Mouse (Mus musculus) neural tube, embryonic 15.5 days (tissue): Measurements from ENCODE around the gene Bcar3. TPM values are rescaled to one million over a fixed set of nuclear protein-coding genes. Genes with fewer than 3 reads are reported as not detected.
"Not testable (repeated sequence)": the region's sequence is repeated elsewhere in the genome, so short reads cannot be mapped to it uniquely, and the experiment has no call there.

Source experiments
- ATAC-seq: fragments of 200-750 bp; cut with Nextera tagmentation; 2 replicates; pipeline ENCODE4 v1.8.0; 2017; ENCODE audit warnings: mild to moderate bottlenecking, moderate TSS enrichment, moderate library complexity; ENCODE audit not compliant: low FRiP score
- H3K27ac ChIP-seq: fragments of 300-500 bp; sonication (generic); replicated peaks from 2 replicates; pipeline ENCODE4 v1.5.1; 2015; ENCODE audit warnings: mild to moderate bottlenecking, inconsistent platforms
- H3K27me3 ChIP-seq: fragments of 300-500 bp; sonication (generic); replicated peaks from 2 replicates; pipeline ENCODE4 v1.6.1; 2015; ENCODE audit warnings: inconsistent platforms
- H3K36me3 ChIP-seq: fragments of 300-500 bp; sonication (generic); 2 replicates; pipeline ENCODE4 v1.6.1; 2015; ENCODE audit warnings: inconsistent platforms
- H3K4me1 ChIP-seq: fragments of 300-500 bp; sonication (generic); 2 replicates; pipeline ENCODE4 v1.6.1; 2015; ENCODE audit warnings: inconsistent platforms
- H3K4me2 ChIP-seq: fragments of 300-500 bp; sonication (generic); 2 replicates; pipeline ENCODE4 v1.6.1; 2015; ENCODE audit warnings: inconsistent platforms, mild to moderate bottlenecking, moderate library complexity
- H3K4me3 ChIP-seq: fragments of 300-500 bp; sonication (generic); replicated peaks from 2 replicates; pipeline ENCODE4 v1.5.1; 2015; ENCODE audit warnings: mild to moderate bottlenecking, inconsistent platforms
- H3K9ac ChIP-seq: fragments of 300-500 bp; sonication (generic); replicated peaks from 2 replicates; pipeline ENCODE4 v1.6.1; 2015; ENCODE audit warnings: mild to moderate bottlenecking, inconsistent platforms
- H3K9me3 ChIP-seq: fragments of 300-500 bp; sonication (generic); replicated peaks from 2 replicates; pipeline ENCODE4 v1.6.1; 2016; ENCODE audit warnings: inconsistent platforms
- WGBS: fragments of 180-500 bp; shearing (Covaris S2); methylation state at CpG from one replicate; pipeline ENCODE4 v1.1.7; 2015; ENCODE audit warnings: mixed read lengths; 5-methylcytosine and 5-hydroxymethylcytosine counted together
- polyA plus RNA-seq: library from polyadenylated mRNA; unstranded; fragments of >200 nt; fragmentation: Nextera tagmentation; extraction: Ambion mirVana; gene quantifications from 2 replicates; pipeline ENCODE4 v1.2.1, GENCODE M21; 2015

Bcar3 gene
- polyA plus RNA-seq, 1 experiment from 2014 or later, result 5.5 TPM

DNA sequence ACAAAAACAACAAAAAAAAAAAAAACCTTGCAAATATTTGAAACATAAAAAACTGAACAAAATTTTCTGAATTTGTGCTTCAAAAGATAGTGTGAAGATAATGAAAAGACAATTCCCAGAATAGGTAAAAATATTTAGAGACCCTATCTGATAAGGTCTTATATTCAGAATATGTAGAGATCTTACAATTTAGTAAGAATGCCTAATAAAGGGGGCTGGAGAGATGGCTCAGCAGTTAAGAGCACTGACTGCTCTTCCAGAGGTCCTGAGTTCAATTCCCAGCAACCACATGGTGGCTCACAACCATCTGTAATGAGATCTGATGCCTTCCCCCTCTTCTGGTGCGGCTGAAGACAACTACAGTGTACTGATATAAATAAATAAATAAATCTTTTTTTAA, 21.4 kb upstream of the Bcar3 start:
- WGBS, result 92% methylated on average over 1 of the region's 1 CpGs
- not testable (repeated sequence) for H3K9me3 ChIP-seq, H3K4me2 ChIP-seq, H3K27ac ChIP-seq, H3K9ac ChIP-seq, H3K4me3 ChIP-seq, H3K27me3 ChIP-seq, ATAC-seq
- H3K36me3 ChIP-seq, result peaks cover 23% of the 10 kb centered on the region
- peaks cover 30% of the 10 kb centered on the region for H3K4me1 ChIP-seq

DNA sequence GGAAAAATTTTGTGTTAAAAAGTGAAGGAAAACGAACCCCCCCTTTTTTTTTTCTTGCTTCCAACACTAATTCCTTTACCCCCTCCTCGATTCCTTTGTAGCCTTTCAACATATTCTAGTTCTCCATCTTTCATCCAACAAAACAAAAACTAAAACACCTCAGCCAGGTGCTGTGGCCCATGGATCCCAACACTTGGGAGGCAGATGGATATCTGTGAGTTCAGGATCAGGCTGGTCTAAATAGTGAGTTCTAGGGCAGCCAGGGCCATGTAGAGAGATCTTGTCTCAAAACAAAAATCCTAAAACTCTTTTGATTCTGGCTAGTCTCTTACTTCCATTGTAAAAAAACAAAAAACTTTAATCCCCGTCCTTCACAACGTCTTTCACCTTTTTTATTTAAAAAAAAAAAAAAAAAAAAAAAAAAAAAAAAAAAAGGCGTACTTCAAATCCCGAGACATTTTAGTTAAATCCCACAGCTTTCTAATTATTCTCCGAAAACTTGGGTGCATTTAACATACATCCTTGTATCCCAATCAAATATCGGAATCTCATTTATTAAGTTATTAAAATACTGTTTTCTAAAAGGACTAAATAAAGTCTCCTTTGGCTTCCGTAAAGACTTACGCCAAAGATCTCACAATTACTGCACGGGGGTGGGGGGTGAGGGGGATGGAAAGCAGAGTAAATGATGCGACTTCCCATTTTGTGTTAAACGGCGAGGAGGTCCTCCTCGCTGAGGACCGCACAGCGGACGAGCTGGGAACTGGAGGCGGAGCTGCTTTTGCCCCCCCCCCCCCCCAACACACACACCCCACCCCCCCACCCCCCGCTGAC, 20.3 kb upstream of the Bcar3 start:
- peak overlapping the region; percentile 87; the same call in 1 of the 2 replicates for H3K9ac ChIP-seq

GRCm38 (mm10) chr3:122274241-122275024, 19.5 kb upstream of the Bcar3 start, which contains the start of gene Dnttip2:
Gene Dnttip2, plus strand, starts transcription at chr3:122274388.
- peak; percentile 95 for ATAC-seq
- peak within 1 kb of the TSS; percentile 87 for H3K9ac ChIP-seq
- under 1% methylated on average over 56 of the region's 57 CpGs for WGBS
- no peaks in the 10 kb centered on the region for H3K9me3 ChIP-seq
- peak within 1 kb of the TSS; percentile 80 for H3K27ac ChIP-seq
- H3K4me3 ChIP-seq, result peak within 1 kb of the TSS; percentile 91
- H3K36me3 ChIP-seq, result peaks cover 42% of the 10 kb centered on the region
- no peaks in the 10 kb centered on the region for H3K27me3 ChIP-seq
- peaks cover 39% of the 10 kb centered on the region for H3K4me1 ChIP-seq
- H3K4me2 ChIP-seq, result peak within 1 kb of the TSS; percentile 74

More for the DNA sequence above, 20.3 kb upstream of the Bcar3 start:
- 11% methylated on average over 19 of the region's 20 CpGs for WGBS
- H3K27me3 ChIP-seq, result no peaks in the 10 kb centered on the region
- H3K4me2 ChIP-seq, result peak overlapping the region; percentile 74
- H3K36me3 ChIP-seq, result peaks cover 33% of the 10 kb centered on the region
- H3K4me3 ChIP-seq, result peak overlapping the region; percentile 91
- H3K4me1 ChIP-seq, result peaks cover 39% of the 10 kb centered on the region
- H3K9me3 ChIP-seq, result no peaks in the 10 kb centered on the region
- ATAC-seq, result no peak
- peak overlapping the region; percentile 74 for H3K27ac ChIP-seq

- no peaks in the 10 kb centered on the region for H3K27me3 ChIP-seq
- H3K4me2 ChIP-seq, result peak overlapping the region; percentile 74
- ATAC-seq, result no peak
- H3K4me3 ChIP-seq, result peak overlapping the region; percentile 91
- no peaks in the 10 kb centered on the region for H3K9me3 ChIP-seq
- H3K4me1 ChIP-seq, result peaks cover 39% of the 10 kb centered on the region
- H3K36me3 ChIP-seq, result peaks cover 48% of the 10 kb centered on the region
- H3K27ac ChIP-seq, result no peak overlapping the region
- 78% methylated on average over 10 of the region's 10 CpGs for WGBS
- no peak overlapping the region for H3K9ac ChIP-seq
Observed at GRCm38 (mm10) chr3:122275111-122275510, 18.8 kb upstream of the Bcar3 start.

- Histone ChIP-seq H3K27ac (no peak overlapping the region), H3K4me3 (no peak overlapping the region), H3K9ac (no peak overlapping the region), H3K4me2 (no peak overlapping the region), H3K27me3 (no peaks in the 10 kb centered on the region), H3K4me1 (peaks cover 21% of the 10 kb centered on the region), H3K36me3 (peaks cover 32% of the 10 kb centered on the region), H3K9me3 (no peaks in the 10 kb centered on the region)
- no peak for ATAC-seq
- 77% methylated on average over 5 of the region's 5 CpGs for WGBS
Observed at GRCm38 (mm10) chr3:122287195-122287594, 6.7 kb upstream of the Bcar3 start.

- Histone ChIP-seq H3K27ac (no peak overlapping the region), H3K27me3 (no peaks in the 10 kb centered on the region), H3K4me1 (peaks cover 27% of the 10 kb centered on the region), H3K9ac (no peak overlapping the region), H3K36me3 (peaks cover 17% of the 10 kb centered on the region), H3K4me2 (no peak overlapping the region), H3K9me3 (no peaks in the 10 kb centered on the region), H3K4me3 (no peak overlapping the region)
- WGBS, result 83% methylated on average over 5 of the region's 5 CpGs
- ATAC-seq, result no peak
Observed at GRCm38 (mm10) chr3:122288613-122289195, 5.2 kb upstream of the Bcar3 start.

- H3K4me2 ChIP-seq, ATAC-seq, H3K4me3 ChIP-seq, H3K9me3 ChIP-seq, H3K27ac ChIP-seq, H3K27me3 ChIP-seq, H3K9ac ChIP-seq: not testable (repeated sequence)
- H3K36me3 ChIP-seq, result peaks cover 11% of the 10 kb centered on the region
- 74% methylated on average over 3 of the region's 4 CpGs for WGBS
- peaks cover 28% of the 10 kb centered on the region for H3K4me1 ChIP-seq
Observed at GRCm38 (mm10) chr3:122289344-122289743, 4.6 kb upstream of the Bcar3 start.

GRCm38 (mm10) chr3:122290696-122291095, 3.2 kb upstream of the Bcar3 start:
- H3K27ac ChIP-seq, result no peak overlapping the region
- no peak for ATAC-seq
- no peak overlapping the region for H3K9ac ChIP-seq
- WGBS, result 71% methylated on average over 7 of the region's 7 CpGs
- H3K36me3 ChIP-seq, result peaks cover under 1% of the 10 kb centered on the region; the same call in 1 of the 2 replicates
- peaks cover 42% of the 10 kb centered on the region for H3K4me1 ChIP-seq
- H3K4me2 ChIP-seq, result peak overlapping the region; percentile 83; the same call in 1 of the 2 replicates
- no peak overlapping the region for H3K4me3 ChIP-seq
- H3K27me3 ChIP-seq, result no peaks in the 10 kb centered on the region
- no peaks in the 10 kb centered on the region for H3K9me3 ChIP-seq

GRCm38 (mm10) chr3:122291828-122292227, 2.1 kb upstream of the Bcar3 start:
- no peak for ATAC-seq
- H3K4me3 ChIP-seq, result peak overlapping the region; percentile 68
- 43% methylated on average over 12 of the region's 12 CpGs for WGBS
- H3K4me1 ChIP-seq, result peaks cover 43% of the 10 kb centered on the region
- H3K9ac ChIP-seq, result peak overlapping the region; percentile 87
- H3K9me3 ChIP-seq, result no peaks in the 10 kb centered on the region
- peak overlapping the region; percentile 83 for H3K4me2 ChIP-seq
- no peaks in the 10 kb centered on the region for H3K27me3 ChIP-seq
- H3K36me3 ChIP-seq, result no peaks in the 10 kb centered on the region
- peak overlapping the region; percentile 100 for H3K27ac ChIP-seq

DNA sequence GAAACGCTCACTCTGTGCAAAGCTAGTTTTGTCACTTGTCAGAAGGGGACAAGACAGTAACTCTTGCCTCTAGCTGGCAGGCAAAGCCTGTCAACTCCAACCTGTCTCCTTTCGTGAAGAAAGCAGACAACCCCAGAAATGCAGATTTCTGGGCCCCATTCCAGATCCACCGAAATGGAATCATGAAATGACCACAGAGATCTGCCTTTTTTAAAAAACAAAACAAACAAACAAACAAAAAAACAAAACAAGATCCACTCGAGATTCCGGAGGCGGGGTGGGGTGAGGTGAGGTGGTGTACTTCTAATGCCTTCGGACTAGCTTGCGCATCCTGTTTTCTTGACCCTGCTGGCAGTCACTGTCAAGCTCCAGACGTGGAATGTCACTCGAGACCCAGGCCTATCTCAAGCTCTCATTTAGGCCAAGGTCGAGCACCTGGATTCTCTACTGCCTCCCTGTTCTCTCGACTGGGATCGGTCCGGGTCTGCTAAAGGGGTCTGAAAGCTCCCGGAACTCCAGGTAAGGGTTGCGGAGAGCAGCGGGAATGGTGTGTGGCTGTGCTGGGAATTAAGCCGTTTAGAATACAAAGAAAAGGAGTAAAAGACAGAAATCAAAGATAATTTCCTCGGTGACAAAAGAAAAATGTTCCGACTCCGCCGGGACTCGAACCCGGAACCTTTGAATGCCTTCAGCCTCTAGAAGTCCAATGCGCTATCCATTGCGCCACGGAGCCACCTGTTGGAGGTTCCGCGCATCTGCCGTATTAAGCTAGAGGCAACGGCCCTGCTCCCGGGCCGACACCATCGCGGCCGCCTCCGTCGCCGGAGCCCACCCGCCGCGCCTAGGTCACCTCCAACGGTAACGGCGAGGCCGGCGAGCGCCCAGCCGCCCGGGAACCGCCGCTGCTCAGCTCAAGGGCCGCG, 1.4 kb upstream of the Bcar3 start:
- peak overlapping the region; percentile 100 for H3K27ac ChIP-seq
- H3K9me3 ChIP-seq, result no peaks in the 10 kb centered on the region
- WGBS, result 7% methylated on average over 53 of the region's 54 CpGs
- no peaks in the 10 kb centered on the region for H3K36me3 ChIP-seq
- peak overlapping the region; percentile 87 for H3K9ac ChIP-seq
- ATAC-seq, result peak; percentile 52
- no peaks in the 10 kb centered on the region for H3K27me3 ChIP-seq
- H3K4me2 ChIP-seq, result peak overlapping the region; percentile 83
- H3K4me1 ChIP-seq, result peaks cover 49% of the 10 kb centered on the region
- H3K4me3 ChIP-seq, result peak overlapping the region; percentile 68
